Comparison of ENCODE assay signal across 11 mouse cellular contexts in the genomic region with DNA sequence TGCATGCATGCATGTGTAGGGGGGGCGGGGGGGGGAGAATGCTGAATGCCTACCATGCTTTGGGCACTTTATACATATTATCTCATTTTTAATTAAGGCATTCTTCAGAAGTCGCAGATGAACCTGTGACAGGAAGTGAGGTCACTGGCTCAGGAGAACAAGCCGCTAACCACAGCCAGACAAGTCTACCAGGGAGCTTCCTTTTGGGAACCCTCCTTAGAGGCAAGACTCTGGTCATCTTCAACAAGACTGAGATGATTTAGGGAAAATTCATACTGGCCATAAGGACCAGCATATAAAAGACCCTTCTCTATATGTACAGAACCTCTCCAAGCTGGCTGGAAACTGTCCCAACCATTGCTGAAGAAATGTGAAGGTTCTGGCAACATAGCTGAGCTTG.
DNase-seq lines count a peak whose midpoint lies in the region; ATAC-seq lines count a peak whose summit lies in the region.
"Had no signal": no experiment of that assay in that cellular context is flagged by ENCODE, and none has a peak within 500 bp of the region (broad histone marks: within the 10 kb centered on the region; RNA-seq: fewer than 3 reads in every experiment).

No protein-coding gene starts in this region.

- WGBS in forebrain, embryonic 12.5 days = 83% methylated on average over 3 of the region's 3 CpGs
- 82% methylated on average over 3 of the region's 3 CpGs for WGBS in forebrain, embryonic 15.5 days
- 16% methylated on average over 3 of the region's 3 CpGs for WGBS in liver, embryonic 15.5 days (ENCODE audit: insufficient replicate concordance)
- WGBS in embryonic facial prominence, embryonic 15.5 days = 54% methylated on average over 3 of the region's 3 CpGs

- H3K27me3 ChIP-seq in forebrain, embryonic 12.5 days = no peaks in the 10 kb centered on the region
- no peaks in the 10 kb centered on the region for H3K27me3 ChIP-seq in forebrain, embryonic 15.5 days
- H3K27me3 ChIP-seq in liver, embryonic 15.5 days = 0 out of 2 replicates have a peak, but pooled peaks cover 5% of the 10 kb centered on the region
- no peaks in the 10 kb centered on the region for H3K27me3 ChIP-seq in embryonic facial prominence, embryonic 15.5 days
- H3K27me3 ChIP-seq: neural tube, embryonic 12.5 days had no signal

- H3K27ac ChIP-seq in forebrain, embryonic 12.5 days = no peak overlapping the region
- no peak overlapping the region for H3K27ac ChIP-seq in forebrain, embryonic 15.5 days (replicated peaks)
- H3K27ac ChIP-seq in liver, embryonic 15.5 days (replicated peaks) = no peak overlapping the region
- peak overlapping the region; percentile 61 for H3K27ac ChIP-seq in embryonic facial prominence, embryonic 15.5 days (replicated peaks)
- H3K27ac ChIP-seq: neural tube, embryonic 12.5 days had no signal

- ATAC-seq in forebrain, embryonic 12.5 days (ENCODE audit: low FRiP score) = no peak
- no peak for ATAC-seq in forebrain, embryonic 15.5 days (replicated peaks)
- ATAC-seq in liver, embryonic 15.5 days (ENCODE audit: insufficient read depth) = no peak
- ATAC-seq in embryonic facial prominence, embryonic 15.5 days (ENCODE audit: insufficient number of reproducible peaks, low FRiP score, low TSS enrichment, low read depth) = no peak

- peak overlapping the region; percentile 56; the same call in 1 of the 2 replicates for H3K4me2 ChIP-seq in forebrain, embryonic 12.5 days
- no peak overlapping the region for H3K4me2 ChIP-seq in forebrain, embryonic 15.5 days (replicated peaks)
- H3K4me2 ChIP-seq in liver, embryonic 15.5 days = peak overlapping the region; percentile 38; the same call in 1 of the 2 replicates
- H3K4me2 ChIP-seq in embryonic facial prominence, embryonic 15.5 days (replicated peaks) = no peak overlapping the region; the same call in 1 of the 2 replicates

- no peak overlapping the region for H3K9ac ChIP-seq in forebrain, embryonic 12.5 days
- H3K9ac ChIP-seq in forebrain, embryonic 15.5 days (replicated peaks) = no peak overlapping the region
- H3K9ac ChIP-seq in liver, embryonic 15.5 days = no peak overlapping the region
- H3K9ac ChIP-seq in embryonic facial prominence, embryonic 15.5 days = no peak overlapping the region
- H3K9ac ChIP-seq: neural tube, embryonic 12.5 days had no signal

- no peaks in the 10 kb centered on the region for H3K36me3 ChIP-seq in forebrain, embryonic 12.5 days (replicated peaks)
- H3K36me3 ChIP-seq in forebrain, embryonic 15.5 days = no peaks in the 10 kb centered on the region
- H3K36me3 ChIP-seq in liver, embryonic 15.5 days (replicated peaks) = no peaks in the 10 kb centered on the region
- H3K36me3 ChIP-seq in embryonic facial prominence, embryonic 15.5 days = no peaks in the 10 kb centered on the region
- H3K36me3 ChIP-seq: neural tube, embryonic 12.5 days had no signal

- peaks cover 34% of the 10 kb centered on the region for H3K4me1 ChIP-seq in forebrain, embryonic 12.5 days
- peaks cover 28% of the 10 kb centered on the region for H3K4me1 ChIP-seq in forebrain, embryonic 15.5 days
- peaks cover 39% of the 10 kb centered on the region for H3K4me1 ChIP-seq in liver, embryonic 15.5 days (replicated peaks)
- peaks cover 46% of the 10 kb centered on the region for H3K4me1 ChIP-seq in embryonic facial prominence, embryonic 15.5 days

- H3K9me3 ChIP-seq in forebrain, embryonic 12.5 days = no peaks in the 10 kb centered on the region
- no peaks in the 10 kb centered on the region for H3K9me3 ChIP-seq in forebrain, embryonic 15.5 days
- H3K9me3 ChIP-seq in liver, embryonic 15.5 days (replicated peaks) = no peaks in the 10 kb centered on the region
- no peaks in the 10 kb centered on the region for H3K9me3 ChIP-seq in embryonic facial prominence, embryonic 15.5 days (replicated peaks)
- H3K9me3 ChIP-seq: neural tube, embryonic 12.5 days had no signal

- DNase-seq in liver = no peak
- DNase-seq in lung, postnatal 36 days = peak; percentile 59
- no peak for DNase-seq in retina, embryonic 14.5 days (ENCODE audit: low spot score)
- DNase-seq in testis, postnatal 14 days (ENCODE audit: low spot score) = no peak
- DNase-seq: adrenal gland, postnatal 10 days; embryo, embryonic 11 days had no signal

- no peak overlapping the region for H3K4me3 ChIP-seq in forebrain, embryonic 12.5 days (replicated peaks)
- H3K4me3 ChIP-seq in forebrain, embryonic 15.5 days = no peak overlapping the region
- H3K4me3 ChIP-seq in liver, embryonic 15.5 days (replicated peaks) = no peak overlapping the region
- H3K4me3 ChIP-seq in embryonic facial prominence, embryonic 15.5 days (replicated peaks) = no peak overlapping the region

Comparison
In these comparisons a context has a peak if more than half of its experiments do, and no peak if none do; other contexts are left out.
1. H3K4me2 ChIP-seq: peak in forebrain, embryonic 12.5 days (single experiment) and liver, embryonic 15.5 days (single experiment); none in forebrain, embryonic 15.5 days (single experiment) and embryonic facial prominence, embryonic 15.5 days (single experiment).